Mouse (Mus musculus): ENCODE results near the gene Ptprd. TPM values are rescaled to one million over a fixed set of nuclear protein-coding genes. Genes with fewer than 3 reads are reported as not detected.

The Ptprd gene
- total and polyA plus RNA-seq, 3 experiments: not detected

DNA sequence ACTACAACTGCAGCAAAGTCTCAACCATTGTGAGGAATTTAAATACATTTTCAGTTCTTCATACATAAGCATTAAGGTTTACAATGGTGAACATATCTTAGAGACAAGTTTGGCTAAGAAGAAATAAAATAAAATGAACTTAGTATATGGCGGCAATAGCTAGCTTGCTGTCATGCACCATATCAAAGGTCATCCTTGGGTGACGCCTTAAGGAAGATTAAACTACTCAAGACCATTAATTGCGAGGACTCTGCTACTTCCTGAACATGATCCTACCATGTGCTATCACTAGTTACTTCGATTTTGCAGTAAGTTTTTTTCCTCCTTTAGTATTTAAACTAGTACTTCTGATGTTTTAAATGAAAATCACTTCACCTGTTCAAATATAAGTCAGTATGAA is 1949.0 kb downstream of the Ptprd start:
- Histone ChIP-seq H3K27me3 (ENCODE audit: control insufficient read depth in 1 of 2, insufficient read depth in 2 of 2, low read length in 2 of 2) (no peaks in the 10 kb centered on the region), H3K4me1 (ENCODE audit: control insufficient read depth in 1 of 2, insufficient read depth in 2 of 2, low read length in 2 of 2) (no peaks in the 10 kb centered on the region), H3K9ac (ENCODE audit: control insufficient read depth, low read depth, low read length, poor library complexity, severe bottlenecking) (no peak overlapping the region), H3K9me3 (replicated peaks; ENCODE audit: insufficient read depth, low read length) (no peaks in the 10 kb centered on the region), H3K36me3 (ENCODE audit: control insufficient read depth in 1 of 2, insufficient read depth in 2 of 2, low read length in 2 of 2) (no peaks in the 10 kb centered on the region), H3K79me2 (ENCODE audit: control insufficient read depth, insufficient read depth, low read length, poor library complexity) (no peaks in the 10 kb centered on the region), H3K4me3 (ENCODE audit: control insufficient read depth in 1 of 2, insufficient read depth in 1 of 2, low read depth in 2 of 2, low read length in 2 of 2) (no peak overlapping the region), H3K27ac (ENCODE audit: control insufficient read depth, low read depth, low read length) (no peak overlapping the region)
- TF ChIP-seq GABPA (IDR thresholded peaks at IDR 0.05; ENCODE audit: low read depth, low read length): no peak
- TF ChIP-seq POLR2AphosphoS2 (IDR thresholded peaks at IDR 0.05; ENCODE audit: low read length): no peak
- TF ChIP-seq ZC3H11A (IDR thresholded peaks at IDR 0.05; ENCODE audit: low read depth, low read length): no peak
- no peak for TF ChIP-seq TCF12 (IDR thresholded peaks at IDR 0.05; ENCODE audit: low read depth, low read length)
- no peak for TF ChIP-seq USF2 (IDR thresholded peaks at IDR 0.05; ENCODE audit: borderline replicate concordance in 1 of 2, insufficient read depth in 1 of 2, low read depth in 1 of 2, low read length in 2 of 2)
- DNase-seq (ENCODE audit: low read depth, low spot score): no peak

DNA sequence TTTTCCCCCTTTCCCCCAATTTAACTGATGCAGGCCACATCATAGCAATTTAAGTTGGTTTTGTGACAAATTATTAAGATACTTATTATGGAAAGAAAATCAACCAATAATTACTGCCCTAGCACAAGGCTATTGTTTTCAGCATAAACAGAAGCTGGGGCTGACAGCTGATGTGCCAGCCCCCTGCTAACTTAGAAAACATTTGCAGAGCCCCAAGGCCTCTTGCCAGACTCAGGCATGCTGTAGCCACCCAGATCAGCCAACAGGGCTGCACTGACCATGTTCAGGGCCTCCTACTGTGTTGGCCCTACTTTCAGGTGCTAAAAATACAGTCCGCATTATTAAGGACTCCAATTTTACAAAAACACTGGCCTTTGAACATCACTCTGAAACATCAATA is 1951.1 kb downstream of the Ptprd start:
- no peaks in the 10 kb centered on the region for H3K9me3 ChIP-seq (replicated peaks; ENCODE audit: insufficient read depth, low read length)
- no peaks in the 10 kb centered on the region for H3K36me3 ChIP-seq (ENCODE audit: control insufficient read depth in 1 of 2, insufficient read depth in 2 of 2, low read length in 2 of 2)
- no peak overlapping the region for H3K27ac ChIP-seq (ENCODE audit: control insufficient read depth, low read depth, low read length)
- H3K27me3 ChIP-seq (ENCODE audit: control insufficient read depth in 1 of 2, insufficient read depth in 2 of 2, low read length in 2 of 2): no peaks in the 10 kb centered on the region
- H3K79me2 ChIP-seq (ENCODE audit: control insufficient read depth, insufficient read depth, low read length, poor library complexity): no peaks in the 10 kb centered on the region
- H3K9ac ChIP-seq (ENCODE audit: control insufficient read depth, low read depth, low read length, poor library complexity, severe bottlenecking): no peak overlapping the region
- no peaks in the 10 kb centered on the region for H3K4me1 ChIP-seq (ENCODE audit: control insufficient read depth in 1 of 2, insufficient read depth in 2 of 2, low read length in 2 of 2)
- DNase-seq (ENCODE audit: low read depth, low spot score): no peak
- TF ChIP-seq NELFE (IDR thresholded peaks at IDR 0.05; ENCODE audit: low read depth, low read length) (no peak), HCFC1 (IDR thresholded peaks at IDR 0.05; ENCODE audit: low read depth, low read length) (no peak), MXI1 (IDR thresholded peaks at IDR 0.05; ENCODE audit: low read depth, low read length) (no peak), MAFK (IDR thresholded peaks at IDR 0.05; ENCODE audit: borderline replicate concordance, low read depth, low read length) (no peak), BHLHE40 (IDR thresholded peaks at IDR 0.05; ENCODE audit: borderline replicate concordance, low read depth, low read length) (no peak), GABPA (IDR thresholded peaks at IDR 0.05; ENCODE audit: low read depth, low read length) (no peak), UBTF (IDR thresholded peaks at IDR 0.05; ENCODE audit: borderline replicate concordance, insufficient read depth, low read depth, low read length) (no peak), GATA1 (IDR thresholded peaks at IDR 0.05; ENCODE audit: low read depth, low read length) (no peak), ZNF384 (IDR thresholded peaks at IDR 0.05; ENCODE audit: low read depth, low read length) (no peak)
- H3K4me3 ChIP-seq (ENCODE audit: control insufficient read depth in 1 of 2, insufficient read depth in 1 of 2, low read depth in 2 of 2, low read length in 2 of 2): no peak overlapping the region

DNA sequence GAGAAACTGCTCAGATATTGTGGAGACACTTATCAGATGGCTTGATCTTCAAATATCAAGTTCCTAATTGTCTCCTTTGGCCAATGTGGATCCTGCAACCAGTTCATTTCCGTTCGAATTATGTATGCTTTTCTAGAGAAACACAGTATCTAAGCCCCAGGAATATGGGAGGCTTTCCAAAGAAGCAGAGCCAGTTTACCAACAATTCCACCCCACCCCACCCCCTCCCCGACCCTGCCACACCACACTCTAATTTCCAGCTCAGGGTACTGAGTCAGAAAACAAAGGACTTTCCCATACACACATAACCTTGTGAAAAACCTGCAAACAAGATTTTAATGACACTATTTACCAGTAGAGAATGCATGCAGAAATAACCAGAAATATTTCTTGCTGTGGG is 1951.5 kb downstream of the Ptprd start:
- no peaks in the 10 kb centered on the region for H3K4me1 ChIP-seq (ENCODE audit: control insufficient read depth in 1 of 2, insufficient read depth in 2 of 2, low read length in 2 of 2)
- H3K9me3 ChIP-seq (replicated peaks; ENCODE audit: insufficient read depth, low read length): no peaks in the 10 kb centered on the region
- TF ChIP-seq ZC3H11A (IDR thresholded peaks at IDR 0.05; ENCODE audit: low read depth, low read length): no peak
- no peak for TF ChIP-seq TBP (IDR thresholded peaks at IDR 0.05; ENCODE audit: low read depth, low read length)
- TF ChIP-seq HCFC1 (IDR thresholded peaks at IDR 0.05; ENCODE audit: low read depth, low read length): no peak
- no peak for TF ChIP-seq POLR2AphosphoS2 (IDR thresholded peaks at IDR 0.05; ENCODE audit: low read length)
- TF ChIP-seq CHD2 (IDR thresholded peaks at IDR 0.05; ENCODE audit: low read length): no peak
- TF ChIP-seq TAL1 (IDR thresholded peaks at IDR 0.05; ENCODE audit: low read length): no peak
- no peak overlapping the region for H3K27ac ChIP-seq (ENCODE audit: control insufficient read depth, low read depth, low read length)
- no peaks in the 10 kb centered on the region for H3K36me3 ChIP-seq (ENCODE audit: control insufficient read depth in 1 of 2, insufficient read depth in 2 of 2, low read length in 2 of 2)
- H3K27me3 ChIP-seq (ENCODE audit: control insufficient read depth in 1 of 2, insufficient read depth in 2 of 2, low read length in 2 of 2): no peaks in the 10 kb centered on the region
- H3K4me3 ChIP-seq (ENCODE audit: control insufficient read depth in 1 of 2, insufficient read depth in 1 of 2, low read depth in 2 of 2, low read length in 2 of 2): no peak overlapping the region
- no peaks in the 10 kb centered on the region for H3K79me2 ChIP-seq (ENCODE audit: control insufficient read depth, insufficient read depth, low read length, poor library complexity)
- no peak overlapping the region for H3K9ac ChIP-seq (ENCODE audit: control insufficient read depth, low read depth, low read length, poor library complexity, severe bottlenecking)
- DNase-seq (ENCODE audit: low read depth, low spot score): no peak

Data from MEL (cell line).